Mouse (Mus musculus): ENCODE measurements at regions not wholly inside any gene's neighbourhood (a gene's known extent, or its start where the extent isn't known, plus 50 kb on each side); places are given as distances from the start of the nearest gene placed in this dataset.

DNA sequence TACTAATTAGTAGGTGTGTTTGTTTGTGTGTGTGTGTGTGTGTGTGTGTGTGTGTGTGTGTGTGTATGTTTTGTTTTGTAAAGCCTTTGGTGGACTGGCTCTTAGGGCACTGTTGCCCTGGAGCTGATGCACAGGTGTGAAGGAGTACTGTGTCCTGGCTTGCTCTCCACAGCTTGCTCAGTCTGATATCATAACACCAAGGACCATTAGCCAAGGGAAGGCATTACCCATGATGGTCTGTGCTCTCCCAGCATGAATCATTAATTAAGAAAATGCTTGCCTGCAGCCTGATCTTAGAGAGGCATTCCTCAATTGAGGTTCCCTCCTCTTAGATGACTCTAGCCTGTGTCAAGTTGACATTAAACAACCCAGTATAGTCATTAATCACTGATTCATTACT lies 54.7 kb downstream of the Spry2 start:
- no peak for ATAC-seq (replicated peaks; ENCODE audit: insufficient number of reproducible peaks, low FRiP score, low TSS enrichment, poor library complexity, severe bottlenecking)

DNA sequence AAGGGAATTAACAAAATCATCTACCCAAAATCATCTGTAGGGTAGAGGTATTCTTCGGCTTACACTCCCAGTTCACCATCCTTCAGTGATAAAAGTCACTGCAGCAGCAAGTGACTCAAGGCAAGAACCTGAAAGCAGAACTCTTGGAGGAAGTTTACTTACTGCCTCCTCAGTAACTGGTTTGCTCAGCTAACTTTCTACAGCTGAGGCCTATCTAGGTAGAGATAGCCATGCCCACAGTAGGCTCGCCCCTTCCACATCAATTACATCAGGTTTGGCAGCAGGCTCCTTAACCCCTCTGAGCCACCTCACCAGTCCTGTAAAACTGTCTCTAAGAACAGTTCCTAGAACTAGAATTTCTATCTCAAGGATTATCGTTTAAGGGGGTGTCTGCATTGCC lies 59.1 kb downstream of the Spry2 start:
- no peak for ATAC-seq (replicated peaks; ENCODE audit: insufficient number of reproducible peaks, low FRiP score, low TSS enrichment, poor library complexity, severe bottlenecking)

DNA sequence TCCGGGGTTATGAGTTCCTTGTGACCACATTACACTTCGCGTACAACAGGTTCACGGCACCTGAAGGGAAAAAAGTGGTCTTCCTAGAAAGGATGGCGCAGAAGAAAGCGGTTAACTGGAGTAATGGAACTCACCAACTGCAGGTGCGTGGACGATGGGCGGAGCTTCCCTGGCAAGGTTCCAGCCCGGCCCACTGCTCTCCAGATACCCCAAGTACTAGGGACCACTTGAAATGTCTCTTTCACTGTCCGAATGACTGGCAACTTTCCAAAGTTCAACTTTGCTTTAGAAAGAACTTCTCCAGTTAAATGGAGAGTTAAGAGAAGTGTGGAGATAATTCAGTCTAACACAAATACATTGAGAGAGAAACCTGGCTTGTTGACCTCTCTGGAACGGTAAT lies 65.9 kb downstream of the Spry2 start:
- ATAC-seq (replicated peaks; ENCODE audit: insufficient number of reproducible peaks, low FRiP score, low TSS enrichment, poor library complexity, severe bottlenecking), result no peak

DNA sequence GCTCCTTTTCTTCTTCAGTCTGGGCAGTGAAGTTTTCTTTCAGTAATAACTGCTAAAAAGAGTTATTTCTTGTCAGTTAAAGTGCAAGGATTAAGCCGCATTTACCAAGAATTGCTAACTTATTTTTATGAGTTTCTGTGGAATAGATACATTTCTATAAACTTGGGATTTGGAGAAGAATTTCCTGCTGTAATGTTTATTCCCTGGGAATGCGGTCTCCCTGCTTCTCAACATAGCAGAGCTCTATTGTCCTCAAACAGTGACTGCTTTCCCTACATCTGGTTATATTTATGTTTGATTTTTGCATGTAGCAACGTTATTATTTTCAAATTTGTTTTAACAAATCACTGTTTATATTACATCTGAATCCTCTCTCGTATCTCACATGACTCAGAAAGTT lies 66.3 kb downstream of the Spry2 start:
- no peak for ATAC-seq (replicated peaks; ENCODE audit: insufficient number of reproducible peaks, low FRiP score, low TSS enrichment, poor library complexity, severe bottlenecking)

DNA sequence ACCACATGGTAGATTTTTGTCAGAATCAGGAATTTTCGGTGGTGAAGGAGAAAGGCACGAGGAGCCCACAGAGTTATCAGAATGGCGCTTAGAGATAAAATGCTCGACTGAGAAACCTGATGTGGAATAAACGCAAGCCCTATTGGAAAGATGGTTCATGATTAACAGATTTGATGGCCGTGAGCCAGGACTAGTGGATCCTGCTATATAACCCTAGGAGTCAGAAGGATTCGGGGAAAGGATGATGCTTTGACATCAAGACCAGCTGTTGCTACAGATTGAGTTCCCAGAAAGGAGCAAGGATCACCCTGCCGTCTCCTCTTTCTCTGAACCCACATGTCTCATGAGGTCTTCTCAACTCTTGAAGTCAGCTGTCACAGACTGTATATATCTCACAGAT lies 73.5 kb downstream of the Spry2 start:
- ATAC-seq (replicated peaks; ENCODE audit: insufficient number of reproducible peaks, low FRiP score, low TSS enrichment, poor library complexity, severe bottlenecking), result no peak

DNA sequence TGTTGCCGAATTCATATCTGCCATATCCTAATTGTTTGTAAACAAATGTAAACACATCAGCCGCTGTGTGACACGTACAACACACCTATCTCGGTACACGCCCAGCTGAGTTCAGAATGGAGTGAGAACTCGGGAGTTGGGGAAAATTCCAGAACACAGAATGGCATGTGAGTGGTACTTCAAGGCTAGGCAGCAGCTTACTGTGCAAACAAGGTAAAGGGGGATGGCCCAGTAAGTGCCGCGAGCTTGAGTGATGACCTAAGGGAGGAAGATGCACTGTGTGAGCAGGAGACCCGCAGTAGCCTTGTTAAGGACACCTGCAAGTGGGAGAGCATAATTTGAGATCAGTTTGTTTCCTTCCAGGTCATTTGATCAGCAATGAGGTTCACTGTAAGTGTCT lies 74.0 kb downstream of the Spry2 start:
- ATAC-seq (replicated peaks; ENCODE audit: insufficient number of reproducible peaks, low FRiP score, low TSS enrichment, poor library complexity, severe bottlenecking), result no peak

DNA sequence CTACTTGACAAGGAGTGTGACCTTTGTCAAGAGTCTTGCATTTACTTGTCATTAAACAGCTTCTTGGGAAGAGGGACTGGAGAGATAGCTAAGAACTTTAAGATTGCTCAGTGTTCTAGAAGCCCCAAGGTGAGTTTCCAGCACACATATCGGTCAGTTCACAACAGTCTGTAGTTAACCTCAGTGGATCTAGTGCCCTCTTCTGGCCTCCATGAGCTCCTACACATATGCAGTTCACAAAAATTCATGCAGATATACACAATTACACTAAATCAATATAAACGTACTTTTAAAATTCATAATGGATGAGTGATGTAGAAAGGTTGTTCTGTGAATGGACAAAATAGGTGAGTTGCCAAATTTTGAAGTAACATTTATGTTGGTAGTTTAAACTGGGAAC lies 77.1 kb downstream of the Spry2 start:
- ATAC-seq (replicated peaks; ENCODE audit: insufficient number of reproducible peaks, low FRiP score, low TSS enrichment, poor library complexity, severe bottlenecking), result no peak

DNA sequence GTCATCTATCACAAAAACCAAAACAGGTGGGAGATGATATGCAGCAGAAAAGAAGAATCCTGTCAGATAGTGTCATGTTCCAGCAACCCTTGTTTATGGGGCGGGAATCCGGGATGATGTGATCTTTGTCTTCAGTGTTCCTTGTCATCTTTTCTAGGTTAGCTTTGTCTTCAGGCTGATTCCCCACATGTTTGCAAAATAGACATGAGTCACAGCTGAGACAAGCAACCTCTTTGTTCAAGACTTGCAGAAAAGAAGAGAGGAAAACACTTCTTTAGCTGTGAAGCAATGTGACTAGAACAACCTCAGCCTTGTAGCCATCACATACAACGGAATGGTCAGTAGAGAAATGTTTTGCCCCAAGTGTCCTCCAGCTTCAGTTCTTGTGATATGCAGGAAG lies 77.8 kb downstream of the Spry2 start:
- ATAC-seq (replicated peaks; ENCODE audit: insufficient number of reproducible peaks, low FRiP score, low TSS enrichment, poor library complexity, severe bottlenecking), result no peak

DNA sequence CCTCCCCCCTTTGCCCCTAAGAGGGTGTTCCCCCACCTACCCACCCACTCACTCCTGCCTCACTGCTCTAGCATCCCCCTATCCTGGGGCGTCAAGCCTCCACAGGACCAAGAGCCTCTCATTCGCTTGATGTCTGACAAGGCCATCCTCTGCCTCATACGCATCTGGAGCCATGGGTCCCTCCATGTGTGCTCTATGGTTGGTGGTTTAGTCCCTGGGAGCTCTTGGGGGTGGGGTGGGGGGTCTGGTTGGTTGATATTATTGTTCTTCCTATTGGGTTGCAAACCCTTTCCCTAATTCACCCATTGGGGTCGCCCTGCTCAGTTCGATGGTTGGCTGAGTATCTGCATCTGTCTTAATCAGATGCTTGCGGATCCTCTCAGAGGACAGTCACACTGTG lies 79.1 kb downstream of the Spry2 start:
- ATAC-seq (replicated peaks; ENCODE audit: insufficient number of reproducible peaks, low FRiP score, low TSS enrichment, poor library complexity, severe bottlenecking), result no peak

DNA sequence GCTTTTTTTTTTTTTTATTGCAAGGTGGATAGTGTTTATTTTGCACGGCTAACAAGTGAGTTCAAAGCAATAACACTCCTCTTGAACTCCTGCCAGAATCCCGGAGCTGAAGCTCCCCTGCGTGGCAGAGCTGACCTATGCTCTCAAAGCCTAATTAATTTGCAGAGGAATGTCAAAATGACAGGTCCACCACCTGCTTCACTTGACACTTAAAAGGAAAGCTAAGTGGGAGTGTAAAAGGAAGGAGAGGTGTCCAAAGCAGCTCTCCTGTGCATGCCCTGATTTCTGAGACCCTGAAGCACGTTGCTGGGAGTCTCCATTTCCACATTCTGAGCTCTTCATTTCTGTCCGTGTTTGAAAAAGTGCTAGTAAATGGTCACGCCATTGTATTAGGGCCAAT lies 80.8 kb downstream of the Spry2 start:
- ATAC-seq (replicated peaks; ENCODE audit: insufficient number of reproducible peaks, low FRiP score, low TSS enrichment, poor library complexity, severe bottlenecking), result no peak

DNA sequence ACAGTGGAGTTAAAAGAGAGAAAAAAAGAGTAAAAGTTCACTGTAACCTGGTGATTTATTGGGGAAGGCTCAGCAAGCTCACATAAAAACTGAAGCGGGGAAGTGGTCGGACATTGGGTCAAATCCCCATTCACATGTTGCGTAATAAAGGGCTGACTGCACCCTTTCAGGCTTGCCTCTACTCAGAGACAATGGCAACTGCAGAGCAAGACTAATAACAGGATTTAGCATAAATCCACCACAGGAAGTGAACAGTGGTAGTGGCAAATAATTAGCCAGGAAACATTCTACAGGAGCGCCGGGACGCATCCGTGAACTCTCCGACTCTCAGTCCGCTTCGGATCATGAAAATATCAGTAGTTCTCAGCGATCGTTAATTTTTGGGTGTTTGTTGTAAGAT lies 81.3 kb downstream of the Spry2 start:
- no peak for ATAC-seq (replicated peaks; ENCODE audit: insufficient number of reproducible peaks, low FRiP score, low TSS enrichment, poor library complexity, severe bottlenecking)

DNA sequence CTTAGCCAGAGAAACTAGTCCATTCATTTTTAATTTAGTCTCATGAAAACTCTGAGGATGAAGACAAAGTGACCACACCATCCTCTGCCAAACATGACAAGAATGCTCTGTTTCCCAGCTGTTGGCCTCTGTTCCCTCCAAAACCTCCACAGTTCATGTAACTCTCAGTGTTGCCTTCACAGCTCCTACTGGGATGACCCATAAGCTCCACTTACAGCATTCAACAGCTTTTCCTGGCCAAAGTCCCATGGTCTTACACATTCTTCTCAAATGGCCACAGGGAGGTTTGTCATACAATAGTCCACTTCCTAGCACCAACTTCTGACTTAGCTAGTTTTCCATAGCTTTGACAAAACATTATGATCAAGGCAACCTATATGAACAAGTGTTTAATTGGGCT lies 83.0 kb downstream of the Spry2 start:
- no peak for ATAC-seq (replicated peaks; ENCODE audit: insufficient number of reproducible peaks, low FRiP score, low TSS enrichment, poor library complexity, severe bottlenecking)

DNA sequence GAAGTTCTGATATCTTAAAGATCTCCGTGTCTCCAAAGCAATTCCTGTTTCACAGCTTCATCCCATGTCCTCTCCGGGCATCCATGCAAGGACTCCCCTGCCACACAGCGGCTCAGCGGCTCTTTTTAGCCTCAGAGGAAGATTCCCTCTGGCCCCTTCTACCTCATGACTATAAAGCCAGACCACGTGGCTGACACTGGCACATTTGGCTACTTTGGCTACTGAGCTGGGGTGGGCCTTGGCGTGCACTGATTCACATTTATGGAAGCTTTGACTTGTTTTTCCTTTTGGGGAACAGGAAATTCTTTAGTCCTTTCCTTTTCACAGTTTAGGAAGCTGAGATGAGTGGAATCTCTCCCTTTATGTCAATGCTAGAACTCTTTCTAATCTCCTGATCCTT lies 83.5 kb downstream of the Spry2 start:
- ATAC-seq (replicated peaks; ENCODE audit: insufficient number of reproducible peaks, low FRiP score, low TSS enrichment, poor library complexity, severe bottlenecking), result no peak

DNA sequence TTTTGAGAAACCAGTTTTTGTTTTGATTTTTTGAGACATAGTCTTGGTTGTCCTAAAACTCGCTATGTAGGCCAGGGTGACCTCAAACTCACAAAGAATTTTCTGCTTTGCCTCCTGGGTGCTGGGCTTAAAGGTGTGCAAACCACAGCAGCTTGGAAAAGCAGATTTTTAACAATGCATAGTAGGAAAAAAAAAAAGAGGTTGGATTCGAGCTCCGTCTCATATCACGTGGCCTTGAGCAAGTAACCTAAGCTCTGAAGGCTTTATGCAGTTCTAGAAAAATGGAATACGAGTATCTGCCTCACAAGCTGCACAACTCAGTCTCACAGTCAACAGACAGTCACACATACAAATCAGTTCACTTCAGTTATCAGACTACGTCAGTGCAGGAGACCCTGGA lies 90.9 kb downstream of the Spry2 start:
- no peak for ATAC-seq (replicated peaks; ENCODE audit: insufficient number of reproducible peaks, low FRiP score, low TSS enrichment, poor library complexity, severe bottlenecking)

DNA sequence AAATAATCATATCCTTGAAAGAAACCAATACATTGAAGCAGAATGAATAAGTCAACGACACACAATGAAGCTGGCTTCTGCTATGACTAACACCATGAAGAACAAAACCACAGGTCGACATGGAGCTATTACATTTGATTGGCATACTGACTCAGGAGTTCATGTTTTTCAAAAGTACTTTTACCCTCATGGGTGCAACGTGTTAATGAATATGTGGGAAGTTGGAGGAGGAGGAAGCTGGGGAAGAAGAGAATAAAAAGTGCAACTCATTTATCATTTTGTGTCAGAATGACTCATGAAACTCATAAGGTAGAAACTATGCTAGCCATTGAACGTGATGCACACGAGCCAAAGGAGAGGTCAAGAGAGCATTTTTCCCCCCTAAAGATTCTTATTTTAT lies 91.3 kb downstream of the Spry2 start:
- ATAC-seq (replicated peaks; ENCODE audit: insufficient number of reproducible peaks, low FRiP score, low TSS enrichment, poor library complexity, severe bottlenecking), result no peak

DNA sequence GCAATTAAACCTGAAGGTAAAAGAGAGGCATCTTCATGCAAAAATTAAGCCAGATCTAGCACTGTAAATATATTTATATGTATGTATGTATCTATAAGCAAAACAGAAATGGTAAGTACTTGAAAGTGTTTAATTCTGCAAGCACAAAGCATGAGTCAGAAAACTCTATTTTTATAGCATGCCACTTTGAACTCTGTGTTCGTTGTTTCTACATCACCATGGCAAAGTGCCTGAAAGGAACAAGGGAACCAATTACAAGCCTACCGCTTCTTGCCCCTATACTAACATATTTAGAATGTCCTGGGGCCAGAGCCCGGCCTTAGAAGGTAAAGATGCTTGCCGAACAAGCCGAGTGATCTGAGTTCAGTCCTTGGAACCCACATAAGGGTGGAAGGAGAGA lies 91.9 kb downstream of the Spry2 start:
- ATAC-seq (replicated peaks; ENCODE audit: insufficient number of reproducible peaks, low FRiP score, low TSS enrichment, poor library complexity, severe bottlenecking), result no peak

DNA sequence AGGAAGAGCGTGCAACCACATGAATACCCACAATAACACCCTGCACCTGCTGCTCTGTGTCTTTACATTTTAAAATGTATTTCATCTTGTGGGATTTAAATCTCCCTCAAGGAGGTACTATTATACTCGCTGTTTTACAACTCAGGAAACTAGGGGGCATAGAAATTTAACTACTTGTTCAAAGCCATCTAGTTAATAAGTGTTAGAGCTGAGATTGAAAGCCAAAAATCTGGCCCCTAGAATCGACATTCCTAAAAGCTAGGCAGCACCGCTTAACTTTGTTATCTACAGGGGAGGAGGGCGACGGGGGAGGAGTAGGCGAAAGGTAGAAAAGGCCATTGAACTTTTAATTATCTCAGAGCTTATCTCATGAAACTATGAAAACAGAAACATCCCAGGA lies 93.3 kb downstream of the Spry2 start:
- no peak for ATAC-seq (replicated peaks; ENCODE audit: insufficient number of reproducible peaks, low FRiP score, low TSS enrichment, poor library complexity, severe bottlenecking)

DNA sequence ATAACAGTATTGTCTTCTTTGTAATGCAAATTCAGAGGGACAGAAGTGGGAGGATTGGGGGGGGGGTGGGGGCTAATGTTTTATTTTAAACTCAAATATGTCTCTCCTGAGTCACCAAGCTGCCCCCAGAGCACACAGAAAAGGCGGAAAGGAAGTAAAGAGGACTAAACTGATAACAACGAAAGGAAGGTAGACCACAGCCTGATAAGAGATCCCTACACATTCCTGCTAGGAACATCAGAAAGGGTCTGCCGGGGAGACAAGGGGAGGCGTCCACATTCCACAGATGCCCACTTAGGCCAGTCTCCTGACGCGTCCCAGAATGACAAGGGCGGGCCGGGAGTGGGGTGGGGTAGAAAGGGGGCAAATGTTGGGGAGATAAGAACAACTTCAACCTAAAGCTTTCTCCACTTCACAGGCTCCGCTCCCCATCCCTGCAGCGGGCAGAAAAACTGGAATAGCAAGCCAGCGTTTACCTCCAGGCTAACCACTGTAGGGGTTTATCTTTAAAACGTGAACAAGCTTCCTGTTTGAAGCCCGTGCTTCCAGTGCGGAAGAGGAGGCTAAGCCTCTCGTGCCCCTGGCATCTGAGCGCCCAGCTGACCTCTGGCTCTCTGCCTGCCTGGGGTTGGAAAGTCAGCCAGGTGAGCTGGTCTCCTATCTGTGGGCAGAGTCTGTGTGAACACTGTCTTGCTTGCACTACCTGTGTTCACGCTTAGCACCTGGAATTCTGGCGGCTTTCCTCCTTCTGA lies 93.9 kb downstream of the Spry2 start:
- peak; percentile 35; the same call in 1 of the 2 replicates for ATAC-seq (replicated peaks; ENCODE audit: insufficient number of reproducible peaks, low FRiP score, low TSS enrichment, poor library complexity, severe bottlenecking)

DNA sequence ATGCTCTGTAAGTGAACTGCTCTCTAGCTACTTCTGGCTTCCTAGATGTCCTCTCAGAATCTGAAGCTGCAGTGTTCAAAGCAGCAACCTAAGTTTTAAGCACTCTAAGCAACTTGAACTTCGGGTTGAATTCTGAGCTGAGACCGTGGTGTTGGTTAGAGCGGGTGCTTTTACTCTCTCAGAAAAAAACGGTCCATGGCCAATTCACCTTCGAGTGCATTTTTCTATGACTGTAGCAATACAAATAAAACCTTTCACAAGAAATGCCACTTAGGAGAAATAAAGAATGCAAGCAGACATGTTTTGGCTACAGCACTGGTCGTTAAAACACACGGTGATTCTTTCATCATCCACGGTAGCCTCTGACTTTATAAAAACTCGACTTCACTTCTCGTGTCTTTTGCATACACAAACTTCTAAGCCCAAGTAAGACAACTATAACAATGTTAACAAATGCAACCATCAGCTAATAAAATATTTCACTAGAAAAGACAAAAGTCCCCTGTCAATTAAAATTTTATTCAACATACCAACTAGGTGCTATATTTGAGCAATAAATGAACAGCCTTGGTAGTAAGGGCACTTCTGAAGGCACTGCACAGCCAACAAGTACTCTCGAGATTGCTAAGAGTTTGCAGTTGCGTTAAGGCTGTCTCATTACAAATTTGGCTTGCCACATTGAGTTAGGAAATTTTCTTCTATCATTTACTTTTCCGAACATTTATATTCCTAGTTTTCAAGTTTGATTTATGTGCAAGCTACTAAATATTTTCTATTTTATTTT lies 96.3 kb downstream of the Spry2 start:
- ATAC-seq (replicated peaks; ENCODE audit: insufficient number of reproducible peaks, low FRiP score, low TSS enrichment, poor library complexity, severe bottlenecking), result no peak

DNA sequence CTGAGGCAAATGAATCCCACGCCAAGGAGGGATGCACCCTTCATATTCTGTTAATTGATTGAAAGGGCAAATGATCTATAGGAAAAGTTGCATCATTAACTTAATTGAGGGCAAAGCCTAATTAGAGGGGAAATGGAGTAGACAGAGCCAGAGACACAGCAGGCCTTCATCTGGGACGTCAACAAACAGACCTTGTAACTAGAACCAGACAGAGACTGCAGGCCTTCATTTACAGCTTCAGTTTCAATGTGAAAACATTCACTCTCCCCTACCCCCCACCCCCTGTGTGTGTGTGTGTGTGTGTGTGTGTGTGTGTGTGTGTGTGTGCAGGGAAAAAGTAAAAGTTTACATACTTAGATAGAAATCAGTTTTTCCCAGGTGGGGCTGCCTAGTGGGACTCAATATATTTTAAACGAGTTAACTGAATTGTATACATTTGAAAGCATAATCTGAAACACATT lies 97.2 kb downstream of the Spry2 start:
- ATAC-seq (replicated peaks; ENCODE audit: insufficient number of reproducible peaks, low FRiP score, low TSS enrichment, poor library complexity, severe bottlenecking), result no peak
